Mouse (Mus musculus) lung, postnatal 25 days (tissue): ENCODE data around the gene Pced1b.
A peak's percentile ranks its signal among the peaks of the same experiment; 100 is the strongest.
"Not testable (repeated sequence)": the region's sequence is repeated elsewhere in the genome, so short reads cannot be mapped to it uniquely, and the experiment has no call there.

ENCODE experiments used
- DNase-seq: peaks from one replicate; pipeline ENCODE4 v3.0.0; 2022; ENCODE audit warnings: low spot score

Pced1b gene

GRCm38 (mm10) chr15:97372611-97373131, 125.8 kb downstream of the Pced1b start:
- DNase-seq, result no peak

- peak; percentile 56 for DNase-seq
These were observed 126.5 kb downstream of the Pced1b start for GRCm38 (mm10) chr15:97373203-97374084.

GRCm38 (mm10) chr15:97374085-97374844, 127.4 kb downstream of the Pced1b start:
- DNase-seq, result no peak

GRCm38 (mm10) chr15:97374845-97375720, 128.2 kb downstream of the Pced1b start:
- no peak for DNase-seq

- DNase-seq, result no peak
These were observed 129.3 kb downstream of the Pced1b start for GRCm38 (mm10) chr15:97376081-97376742.

GRCm38 (mm10) chr15:97376792-97377222, 129.9 kb downstream of the Pced1b start:
- DNase-seq, result no peak

- DNase-seq, result no peak
These were observed 131.2 kb downstream of the Pced1b start for GRCm38 (mm10) chr15:97378061-97378460.

- DNase-seq, result no peak
These were observed 132.8 kb downstream of the Pced1b start for GRCm38 (mm10) chr15:97379489-97380304.

GRCm38 (mm10) chr15:97382567-97382966, 135.7 kb downstream of the Pced1b start:
- no peak for DNase-seq

GRCm38 (mm10) chr15:97383523-97384141, 136.7 kb downstream of the Pced1b start:
- no peak for DNase-seq

GRCm38 (mm10) chr15:97384170-97385018, 137.5 kb downstream of the Pced1b start:
- DNase-seq, result no peak

GRCm38 (mm10) chr15:97385174-97385573, 138.3 kb downstream of the Pced1b start:
- DNase-seq, result not testable (repeated sequence)

- DNase-seq, result no peak
These were observed 140.9 kb downstream of the Pced1b start for GRCm38 (mm10) chr15:97387793-97388192.

GRCm38 (mm10) chr15:97389577-97389976, 142.7 kb downstream of the Pced1b start:
- no peak for DNase-seq

GRCm38 (mm10) chr15:97390778-97391177, 143.9 kb downstream of the Pced1b start:
- no peak for DNase-seq

- DNase-seq, result no peak
These were observed 144.5 kb downstream of the Pced1b start for GRCm38 (mm10) chr15:97391436-97391835.

GRCm38 (mm10) chr15:97394561-97394960, 147.7 kb downstream of the Pced1b start:
- no peak for DNase-seq

GRCm38 (mm10) chr15:97396586-97397299, 149.8 kb downstream of the Pced1b start:
- no peak for DNase-seq
